Mouse (Mus musculus) liver, embryonic 11.5 days (tissue): ENCODE results near the gene Ccdc184. TPM values are rescaled to one million over a fixed set of nuclear protein-coding genes. Genes with fewer than 3 reads are reported as not detected.
A peak's percentile ranks its signal among the peaks of the same experiment; 100 is the strongest.

Experiments used
- ATAC-seq: fragments of 200-750 bp; cut with Nextera tagmentation; replicated peaks from 2 replicates; pipeline ENCODE4 v1.8.0; 2017; ENCODE audit warnings: moderate number of reproducible peaks, mild to moderate bottlenecking, moderate TSS enrichment, moderate library complexity; ENCODE audit not compliant: low FRiP score
- DNase-seq: peaks from one replicate; pipeline ENCODE4 v3.0.0-alpha.2; 2017; ENCODE audit warnings: low spot score
- H3K27ac ChIP-seq: fragments of 300-500 bp; sonication (generic); 2 replicates; pipeline ENCODE4 v1.5.1; 2014; ENCODE audit warnings: mild to moderate bottlenecking, low read depth, low read length, control low read depth
- H3K27me3 ChIP-seq: fragments of 300-500 bp; sonication (generic); replicated peaks from 2 replicates; pipeline ENCODE4 v1.6.1; 2014; ENCODE audit warnings: low read length, mixed read lengths; ENCODE audit not compliant: control insufficient read depth, insufficient read depth
- H3K36me3 ChIP-seq: fragments of 300-500 bp; sonication (generic); 2 replicates; pipeline ENCODE4 v1.6.1; 2014; ENCODE audit warnings: mild to moderate bottlenecking, low read length, moderate library complexity, mixed read lengths; ENCODE audit not compliant: control insufficient read depth, insufficient read depth
- H3K4me1 ChIP-seq: fragments of 300-500 bp; sonication (generic); replicated peaks from 2 replicates; pipeline ENCODE4 v1.6.1; 2014; ENCODE audit warnings: low read length, mixed read lengths; ENCODE audit not compliant: control insufficient read depth, insufficient read depth
- H3K4me2 ChIP-seq: fragments of 300-500 bp; sonication (generic); 2 replicates; pipeline ENCODE4 v1.6.1; 2014; ENCODE audit warnings: mild to moderate bottlenecking, control low read depth, moderate library complexity
- H3K4me3 ChIP-seq: fragments of 300-500 bp; sonication (generic); 2 replicates; pipeline ENCODE4 v1.5.1; 2014; ENCODE audit warnings: low read depth, low read length, control low read depth
- H3K9ac ChIP-seq: fragments of 300-500 bp; sonication (generic); 2 replicates; pipeline ENCODE4 v1.6.1; 2014; ENCODE audit warnings: low read depth, low read length, control low read depth
- H3K9me3 ChIP-seq: fragments of 300-500 bp; sonication (generic); 2 replicates; pipeline ENCODE4 v1.6.1; 2016; ENCODE audit warnings: low read length, inconsistent platforms, mixed read lengths; ENCODE audit not compliant: control insufficient read depth
- WGBS: fragments of 180-500 bp; shearing (Covaris S2); extraction: QIAGEN DNeasy Blood & Tissue Kit; methylation state at CpG from one replicate; pipeline ENCODE4 v1.1.7; 2014; 5-methylcytosine and 5-hydroxymethylcytosine counted together
- polyA plus RNA-seq: library from polyadenylated mRNA; unstranded; fragments of >200 nt; fragmentation: Nextera tagmentation; extraction: Ambion mirVana; gene quantifications from 2 replicates; pipeline ENCODE4 v1.2.1, GENCODE M21; 2014

The Ccdc184 gene
- polyA plus RNA-seq, 1 experiment from 2014 or later: not detected

DNA sequence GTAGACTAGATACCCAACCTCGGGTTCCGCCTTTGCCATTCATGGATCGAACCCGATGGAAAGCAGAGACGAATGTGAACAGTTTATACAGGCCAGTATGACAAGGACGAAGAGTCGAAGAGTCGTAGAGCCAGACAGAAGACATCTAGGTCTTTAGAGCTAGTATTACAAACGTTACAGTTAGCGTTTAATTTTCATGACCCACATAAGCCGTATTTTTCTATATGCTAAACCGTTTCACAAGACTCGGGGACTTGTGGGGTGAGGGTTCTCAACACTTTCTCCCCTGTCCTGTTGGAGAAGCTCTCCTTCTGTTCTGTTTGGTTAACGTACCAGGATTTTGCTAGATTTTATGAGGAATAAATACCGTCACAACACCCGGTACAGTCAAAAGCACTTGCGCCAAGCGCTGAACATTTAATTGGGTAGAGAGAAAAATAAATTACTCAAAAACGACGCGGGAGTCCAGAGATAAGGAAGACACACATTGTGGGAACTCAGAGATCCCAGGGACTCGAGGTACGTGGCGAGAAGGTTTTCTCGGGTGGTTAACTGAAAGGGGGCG lies 13.7 kb downstream of the Ccdc184 start:
- no peaks in the 10 kb centered on the region for H3K9me3 ChIP-seq
- ATAC-seq: no peak
- H3K9ac ChIP-seq: 0 out of 2 replicates have a peak overlapping the region, but pooled peaks have one; percentile 5
- no peak overlapping the region for H3K27ac ChIP-seq
- 13% methylated on average over 26 of the region's 26 CpGs for WGBS
- peak overlapping the region; percentile 50 for H3K4me3 ChIP-seq
- H3K4me1 ChIP-seq: no peaks in the 10 kb centered on the region
- H3K27me3 ChIP-seq: peaks cover 23% of the 10 kb centered on the region
- no peaks in the 10 kb centered on the region for H3K36me3 ChIP-seq
- no peak for DNase-seq
- peak overlapping the region; percentile 77 for H3K4me2 ChIP-seq

DNA sequence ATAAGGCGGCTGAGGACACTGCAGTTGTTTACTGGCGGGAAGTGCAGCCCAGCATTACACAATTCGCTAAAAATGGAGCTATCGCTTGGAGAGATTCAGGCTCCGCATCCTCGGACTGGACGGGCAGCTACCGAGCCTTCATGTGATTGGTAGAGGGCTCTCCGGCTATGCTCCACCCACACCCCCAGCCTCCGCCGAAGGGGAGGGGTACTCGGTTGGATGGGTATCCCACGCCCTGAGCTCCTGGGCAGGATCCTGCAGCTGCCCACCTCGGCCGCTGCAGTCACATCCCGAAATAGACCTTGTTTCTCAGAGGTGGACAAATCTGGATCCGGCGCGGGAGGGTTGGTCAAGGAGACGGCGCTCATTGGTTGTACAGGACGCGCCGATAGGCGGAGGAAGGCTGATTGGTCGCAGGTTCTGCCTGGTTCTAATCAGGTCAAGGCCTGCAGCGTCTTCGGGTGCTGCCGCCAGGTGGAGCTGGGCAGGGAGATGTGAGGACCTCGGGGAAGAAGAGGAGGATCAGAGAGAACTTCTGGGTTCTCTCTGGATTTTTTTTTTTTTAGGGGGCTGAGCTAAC lies 14.3 kb downstream of the Ccdc184 start:
- H3K9me3 ChIP-seq: no peaks in the 10 kb centered on the region
- ATAC-seq: peak; percentile 98
- peaks cover 23% of the 10 kb centered on the region for H3K27me3 ChIP-seq
- peak; percentile 79 for DNase-seq
- WGBS: under 1% methylated on average over 30 of the region's 30 CpGs
- no peak overlapping the region for H3K9ac ChIP-seq
- no peaks in the 10 kb centered on the region for H3K36me3 ChIP-seq
- H3K4me1 ChIP-seq: no peaks in the 10 kb centered on the region
- no peak overlapping the region for H3K27ac ChIP-seq
- peak overlapping the region; percentile 77 for H3K4me2 ChIP-seq
- peak overlapping the region; percentile 50 for H3K4me3 ChIP-seq

DNA sequence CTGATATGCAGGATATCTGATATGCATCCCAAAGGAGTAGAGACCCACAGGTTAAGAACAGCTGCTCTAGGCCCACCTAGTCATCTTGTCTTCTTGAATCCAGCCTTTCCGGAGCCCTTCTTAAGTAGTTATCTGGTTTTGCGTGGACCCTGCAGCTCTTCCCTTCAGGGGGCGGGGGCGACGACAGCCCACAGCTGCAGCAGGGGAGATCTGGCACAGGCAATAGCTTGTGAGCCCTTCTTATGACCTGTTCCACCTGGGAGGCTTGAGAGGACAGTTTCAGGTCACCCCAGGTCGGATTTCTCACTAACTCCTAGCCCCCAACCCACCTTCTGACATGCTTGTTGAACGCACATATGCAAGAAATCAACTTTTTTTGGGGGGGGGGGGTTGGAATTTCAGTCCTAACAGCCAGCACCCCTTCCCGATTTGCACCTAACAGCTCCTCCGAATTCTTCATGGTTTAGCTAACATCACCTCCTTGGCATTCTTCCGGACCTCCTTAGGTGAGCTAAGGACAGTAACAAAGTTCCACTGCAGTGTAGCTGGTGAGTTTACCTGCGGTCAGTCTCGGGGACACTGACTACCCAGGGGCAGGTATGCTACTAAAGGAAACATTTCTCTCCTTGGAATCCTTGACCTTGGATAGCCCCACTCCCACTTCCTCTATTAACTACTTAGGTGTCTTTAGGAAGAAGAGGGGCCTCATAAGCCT lies 15.1 kb downstream of the Ccdc184 start:
- Histone ChIP-seq H3K27ac (no peak overlapping the region), H3K4me3 (no peak overlapping the region)

DNA sequence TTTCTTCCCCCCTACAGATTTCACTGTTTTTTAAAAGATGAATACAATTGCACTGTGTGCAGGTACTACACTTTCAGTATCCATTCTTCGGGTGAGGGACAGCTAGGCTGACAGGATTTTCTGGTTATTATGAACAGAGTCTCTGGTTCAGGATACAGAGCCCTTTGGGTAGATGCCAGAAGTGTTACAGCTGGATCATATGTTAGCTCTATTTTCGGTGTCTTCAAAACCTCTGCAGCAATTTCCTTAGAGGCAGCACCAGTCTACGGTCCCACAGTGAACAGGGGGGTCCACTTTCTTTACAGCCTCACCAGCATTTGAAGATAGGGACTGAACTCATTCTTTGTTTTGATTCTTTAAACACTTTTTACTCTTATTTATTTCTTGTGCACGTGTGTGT lies 17.5 kb downstream of the Ccdc184 start:
- no peaks in the 10 kb centered on the region for H3K36me3 ChIP-seq
- 64% methylated on average over 4 of the region's 4 CpGs for WGBS
- no peak overlapping the region for H3K27ac ChIP-seq
- no peaks in the 10 kb centered on the region for H3K9me3 ChIP-seq
- DNase-seq (no peak), ATAC-seq (no peak)
- peaks cover 10% of the 10 kb centered on the region for H3K27me3 ChIP-seq
- H3K9ac ChIP-seq: no peak overlapping the region
- H3K4me3 ChIP-seq: no peak overlapping the region
- H3K4me1 ChIP-seq: no peaks in the 10 kb centered on the region
- H3K4me2 ChIP-seq: no peak overlapping the region

More for the DNA sequence above, 15.1 kb downstream of the Ccdc184 start:
- Histone ChIP-seq H3K4me2 (peak overlapping the region; percentile 77), H3K27me3 (peaks cover 21% of the 10 kb centered on the region), H3K4me1 (no peaks in the 10 kb centered on the region), H3K36me3 (no peaks in the 10 kb centered on the region), H3K9ac (no peak overlapping the region), H3K9me3 (no peaks in the 10 kb centered on the region)
- ATAC-seq (no peak), DNase-seq (no peak)
- WGBS: 66% methylated on average over 12 of the region's 12 CpGs

DNA sequence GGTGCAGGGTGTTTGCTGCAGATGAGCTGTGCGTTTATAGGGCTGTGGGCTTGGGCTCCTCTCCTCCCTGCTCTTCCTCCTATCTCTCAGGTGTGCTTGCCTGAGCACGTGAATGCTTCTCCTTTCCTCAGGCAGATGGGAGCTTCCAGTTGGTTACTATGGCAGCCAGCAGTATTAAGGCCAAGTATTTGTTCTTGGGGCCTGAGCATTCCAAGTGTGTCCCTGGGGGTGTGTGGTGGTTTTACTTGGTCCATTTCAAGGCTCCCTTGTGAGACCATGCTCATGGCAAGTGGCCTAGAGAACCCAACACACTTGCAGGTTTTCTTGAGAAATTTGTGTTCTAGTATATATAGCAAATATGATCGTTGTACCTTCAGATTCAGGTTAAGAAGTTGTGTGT lies 28.5 kb downstream of the Ccdc184 start, which contains the start of gene Olfr288:
Olfr288 (minus strand) TSS at position 101 of the 400 bp plus-strand sequence.
- WGBS: 57% methylated on average over 3 of the region's 3 CpGs
- no peaks in the 10 kb centered on the region for H3K9me3 ChIP-seq
- no peaks in the 10 kb centered on the region for H3K36me3 ChIP-seq
- no peak within 1 kb of the TSS for H3K27ac ChIP-seq
- H3K4me3 ChIP-seq: no peak within 1 kb of the TSS
- ATAC-seq: no peak
- H3K4me2 ChIP-seq: no peak within 1 kb of the TSS
- H3K27me3 ChIP-seq: no peaks in the 10 kb centered on the region
- DNase-seq: no peak
- no peak within 1 kb of the TSS for H3K9ac ChIP-seq
- no peaks in the 10 kb centered on the region for H3K4me1 ChIP-seq

DNA sequence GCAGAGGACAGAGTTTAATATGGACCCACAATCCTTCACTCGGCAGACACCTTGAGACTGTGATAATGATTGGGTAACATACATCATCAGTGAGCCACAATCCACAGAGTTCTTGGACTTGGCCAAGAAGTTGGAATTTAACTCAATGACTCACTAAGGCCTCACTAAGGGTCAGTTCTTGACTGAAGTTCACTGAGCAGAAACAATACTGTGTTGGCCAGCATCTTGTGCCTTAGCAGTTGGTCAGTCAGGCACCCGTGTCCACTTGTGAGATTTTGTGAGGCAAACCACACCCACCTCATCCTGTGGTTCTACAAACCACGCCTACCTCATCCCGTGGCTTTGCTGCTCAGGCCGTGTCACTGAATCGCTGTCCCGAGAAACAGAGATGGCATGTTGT lies 42.7 kb downstream of the Ccdc184 start:
- ATAC-seq (no peak), DNase-seq (no peak)
- 60% methylated on average over 7 of the region's 7 CpGs for WGBS
- H3K36me3 ChIP-seq: no peaks in the 10 kb centered on the region
- H3K4me1 ChIP-seq: no peaks in the 10 kb centered on the region
- no peak overlapping the region for H3K4me2 ChIP-seq
- no peak overlapping the region for H3K4me3 ChIP-seq
- no peaks in the 10 kb centered on the region for H3K27me3 ChIP-seq
- no peak overlapping the region for H3K9ac ChIP-seq
- H3K27ac ChIP-seq: no peak overlapping the region
- no peaks in the 10 kb centered on the region for H3K9me3 ChIP-seq

DNA sequence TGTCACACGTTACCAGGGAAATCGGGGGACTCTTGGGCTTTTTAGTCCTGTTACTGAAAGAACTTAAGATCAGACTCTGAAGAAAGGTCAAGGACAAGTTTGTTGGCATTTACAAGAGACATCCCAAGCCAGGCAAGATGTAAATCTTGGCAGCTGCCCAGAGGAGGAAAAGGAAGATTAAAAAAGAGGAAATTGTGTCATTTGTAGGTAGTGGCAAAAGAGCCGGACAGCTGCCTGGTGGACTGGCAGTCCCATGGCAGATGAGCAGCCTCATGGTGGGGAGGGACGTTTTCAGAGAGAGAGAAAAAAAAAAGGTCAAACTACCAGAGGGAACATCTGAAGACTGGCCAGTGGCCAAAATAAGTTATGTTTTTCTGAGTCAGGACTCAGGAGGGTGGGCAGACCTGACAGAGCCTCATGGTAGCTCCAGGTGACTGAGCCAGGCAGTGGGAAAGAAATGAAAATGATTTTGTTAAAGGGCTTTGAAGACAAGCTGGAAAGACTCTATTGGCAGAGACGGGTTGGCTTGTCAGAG lies 46.4 kb downstream of the Ccdc184 start:
- DNase-seq: no peak
- Histone ChIP-seq H3K4me1 (no peaks in the 10 kb centered on the region), H3K27ac (no peak overlapping the region), H3K4me2 (no peak overlapping the region), H3K4me3 (no peak overlapping the region), H3K27me3 (no peaks in the 10 kb centered on the region), H3K9ac (no peak overlapping the region), H3K9me3 (no peaks in the 10 kb centered on the region), H3K36me3 (no peaks in the 10 kb centered on the region)
- 63% methylated on average over 5 of the region's 5 CpGs for WGBS
- ATAC-seq: no peak

DNA sequence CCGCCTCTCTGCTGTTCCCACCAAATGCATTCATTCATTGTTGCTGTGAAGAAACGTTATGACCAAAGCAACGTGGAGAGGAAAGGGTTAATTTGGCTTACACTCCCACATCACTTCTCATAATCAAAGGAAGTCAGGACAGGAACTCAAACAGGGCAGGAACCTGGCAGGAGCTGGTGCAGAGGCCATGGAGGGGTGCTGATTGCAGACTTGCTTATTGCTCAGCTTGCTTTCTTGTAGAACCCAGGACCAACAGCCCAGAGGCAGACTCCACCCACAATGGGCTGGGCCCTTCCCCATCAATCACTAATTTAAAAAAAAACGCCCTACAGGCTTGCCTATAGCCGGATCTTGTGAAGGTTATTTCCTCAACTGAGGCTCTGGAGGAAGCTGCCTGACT lies 47.2 kb downstream of the Ccdc184 start:
- WGBS: 50% methylated on average over 5 of the region's 5 CpGs
- no peak for ATAC-seq

More for the DNA sequence above, 47.2 kb downstream of the Ccdc184 start:
- H3K36me3 ChIP-seq: no peaks in the 10 kb centered on the region
- H3K9me3 ChIP-seq: no peaks in the 10 kb centered on the region
- H3K27me3 ChIP-seq: no peaks in the 10 kb centered on the region
- no peak overlapping the region for H3K4me3 ChIP-seq
- no peak overlapping the region for H3K27ac ChIP-seq
- no peak overlapping the region for H3K4me2 ChIP-seq
- no peak overlapping the region for H3K9ac ChIP-seq
- DNase-seq: no peak
- H3K4me1 ChIP-seq: no peaks in the 10 kb centered on the region
